Mouse (Mus musculus) heart, adult 18-20 months (tissue): Measurements from ENCODE around the gene Coa4. TPM values are rescaled to one million over a fixed set of nuclear protein-coding genes. Genes with fewer than 3 reads are reported as not detected.
"Not testable (repeated sequence)": the region's sequence is repeated elsewhere in the genome, so short reads cannot be mapped to it uniquely, and the experiment has no call there.

Experiments used
- DNase-seq, 2 experiments: peaks; one replicate each; pipeline ENCODE4 v3.0.0; 2021 to 2022; ENCODE audit warnings: mixed read lengths in 1 of 2
- total RNA-seq, 2 experiments: library from RNA; stranded (reverse); gene quantifications; 2 replicates each; pipeline ENCODE4 v1.2.3; 2021

Coa4 gene
- total RNA-seq, 2 experiments from 2014 or later = 16.2 to 17.6 TPM

DNA sequence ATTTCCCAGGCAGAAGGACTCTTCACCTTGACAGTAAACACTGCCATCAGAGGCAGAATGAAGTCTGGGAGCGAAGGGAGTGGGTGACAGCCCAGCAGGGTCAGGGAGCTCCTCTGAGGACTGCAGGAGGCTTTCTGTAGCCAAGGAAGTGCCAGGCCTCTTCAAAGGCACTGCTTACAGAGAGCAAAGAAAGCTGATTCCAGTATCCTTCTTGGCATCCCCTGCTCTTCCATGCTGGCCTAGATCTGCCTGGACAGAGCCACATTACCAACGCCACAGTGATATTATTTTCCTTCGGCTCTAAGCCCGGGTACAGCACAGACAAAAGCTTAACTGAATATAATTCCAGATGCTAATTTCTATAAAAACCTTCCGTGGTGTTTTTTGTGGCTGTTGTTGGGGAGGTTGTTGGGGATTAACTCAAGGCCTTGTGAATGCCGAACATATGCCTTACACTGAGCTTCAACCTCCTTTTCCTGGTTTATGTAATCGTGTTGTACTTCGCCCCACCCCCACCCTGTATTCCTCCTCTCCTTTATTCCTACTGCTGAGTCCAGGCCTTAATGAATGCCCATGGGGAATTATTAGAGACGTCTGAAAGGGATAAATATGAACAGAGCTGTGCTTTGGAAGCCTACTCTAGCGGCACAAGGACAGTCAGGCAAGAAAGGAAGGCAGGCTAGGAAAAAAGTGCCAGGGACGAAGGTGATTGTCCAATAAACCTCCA is 25.2 kb downstream of the Coa4 start:
- no peak for DNase-seq

DNA sequence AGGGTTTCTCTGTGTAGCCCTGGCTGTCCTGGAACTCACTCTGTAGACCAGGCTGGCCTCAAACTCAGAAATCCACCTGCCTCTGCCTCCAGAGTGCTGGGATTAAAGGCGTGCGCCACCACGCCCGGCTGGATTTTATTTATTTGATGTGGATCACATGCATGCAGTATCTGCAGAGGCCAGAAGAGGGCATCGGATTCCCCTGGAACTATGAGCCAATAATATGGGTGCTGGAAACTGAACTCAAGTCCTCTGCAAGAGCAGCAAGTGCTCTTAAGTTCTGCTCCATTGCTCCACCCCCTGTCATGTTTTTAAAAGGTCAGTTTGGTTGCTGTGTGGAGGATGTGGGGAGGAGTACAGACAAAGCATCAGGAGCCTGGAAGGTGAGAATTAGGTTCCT is 30.4 kb downstream of the Coa4 start:
- not testable (repeated sequence) for DNase-seq

DNA sequence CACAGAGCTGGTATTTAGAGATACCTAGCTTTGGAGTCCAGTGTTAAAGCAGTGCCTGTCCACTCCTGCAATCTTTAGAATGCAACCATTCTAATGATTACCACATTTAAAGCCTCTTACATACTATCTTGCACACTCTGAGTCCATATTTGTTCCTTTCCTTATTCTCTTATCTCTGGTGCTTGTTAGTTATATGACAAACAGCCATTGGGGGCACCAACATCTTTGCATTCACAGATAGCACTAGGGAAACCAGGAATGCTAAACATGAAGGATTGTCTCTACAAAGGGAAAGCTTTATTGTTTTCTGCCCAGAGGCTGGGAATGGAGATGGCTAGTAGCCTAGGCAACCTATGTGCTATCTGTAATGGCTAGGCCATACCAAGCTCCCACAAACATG is 33.0 kb downstream of the Coa4 start:
- no peak for DNase-seq

DNA sequence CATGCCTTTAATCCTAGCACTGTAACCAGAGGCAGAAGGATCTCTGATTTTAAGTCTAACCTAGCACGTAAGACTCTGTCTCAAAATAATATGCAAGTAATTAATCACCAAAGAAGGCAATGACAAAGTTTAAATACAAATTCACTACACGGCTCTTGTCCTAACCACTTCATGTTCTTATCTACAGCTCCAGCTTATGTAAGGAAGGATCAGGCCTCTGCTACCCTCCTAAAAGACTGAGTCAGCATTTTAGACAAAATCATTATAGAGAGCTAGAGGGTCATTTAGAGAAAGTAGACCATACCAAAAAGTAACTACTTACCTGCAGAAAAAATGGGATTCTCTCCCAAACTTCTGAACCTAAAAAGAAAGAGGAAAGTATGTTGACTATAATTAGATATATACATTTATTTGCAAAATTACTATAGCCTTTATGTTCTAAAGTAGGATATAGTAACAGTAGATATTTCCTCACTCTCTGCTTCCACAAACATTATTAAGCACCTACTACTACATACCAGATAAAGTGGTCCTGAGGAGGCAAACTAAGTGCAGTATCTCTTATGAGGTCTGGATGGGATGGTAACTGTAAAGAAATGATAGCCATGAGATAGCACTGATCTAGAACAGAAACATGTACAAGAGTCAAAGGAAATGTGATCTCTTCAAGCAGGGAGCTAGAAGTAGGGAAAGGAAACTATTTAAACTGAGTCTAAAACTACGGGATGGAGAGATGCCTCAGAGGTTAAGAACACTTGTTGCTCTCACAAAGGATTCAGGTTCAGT is 34.3 kb downstream of the Coa4 start:
- DNase-seq = no peak

DNA sequence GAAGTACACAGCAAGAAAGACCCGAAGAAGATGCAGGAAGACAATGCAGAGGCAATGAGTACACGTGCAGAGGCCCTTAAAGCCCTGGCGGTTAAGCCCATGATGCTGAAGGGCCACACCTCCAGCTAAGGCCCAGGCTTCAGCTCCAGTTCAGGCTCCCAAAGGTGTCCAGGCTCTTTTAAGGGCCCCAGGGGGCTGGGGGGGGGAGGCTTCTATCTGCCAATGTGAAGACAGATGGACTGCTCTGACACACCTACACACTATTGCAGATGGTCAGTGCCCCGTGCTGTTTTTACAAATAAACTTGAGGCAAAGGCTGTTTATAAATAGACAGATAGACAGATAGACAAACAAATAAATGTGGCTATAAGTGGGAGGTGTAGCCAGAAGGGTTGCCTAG is 35.2 kb downstream of the Coa4 start:
- no peak for DNase-seq

DNA sequence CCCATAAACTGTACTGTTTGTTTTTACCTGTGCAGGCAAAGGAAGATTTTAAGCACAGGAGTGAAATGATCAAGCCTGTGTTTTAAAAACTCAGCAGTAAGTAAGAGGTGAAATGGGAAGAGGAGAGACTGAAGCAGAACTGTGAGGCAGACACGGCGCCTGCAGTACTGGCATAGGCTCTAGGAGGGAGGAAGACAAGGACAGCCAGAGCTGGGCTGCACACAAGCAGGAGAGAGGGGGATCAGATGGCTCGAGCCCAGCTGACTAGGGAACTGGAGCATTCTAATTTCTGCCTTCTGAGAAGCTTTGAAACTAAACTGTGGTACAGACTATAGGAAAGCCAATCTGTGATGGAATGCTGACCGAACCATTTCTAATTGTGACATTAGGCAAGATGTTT is 35.8 kb downstream of the Coa4 start:
- DNase-seq = no peak

DNA sequence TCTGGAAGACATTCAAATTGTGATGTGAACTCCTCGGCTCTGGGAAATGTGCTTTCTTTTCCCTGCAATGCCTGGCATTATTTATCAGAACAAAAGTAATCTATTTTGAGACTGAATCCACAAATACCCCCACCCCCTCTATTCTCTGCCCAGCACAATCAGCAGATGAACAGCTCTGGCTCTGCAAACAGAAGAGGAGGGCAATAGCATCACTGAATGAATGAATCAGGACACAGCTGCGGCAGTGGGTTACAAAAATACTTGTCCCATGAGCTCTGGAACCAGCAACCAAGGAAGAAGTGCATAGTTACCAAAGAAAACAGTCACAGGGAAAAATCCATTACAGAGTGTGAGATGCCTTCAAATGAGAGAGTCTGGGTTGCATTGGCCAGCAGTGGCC is 41.9 kb downstream of the Coa4 start:
- no peak for DNase-seq

DNA sequence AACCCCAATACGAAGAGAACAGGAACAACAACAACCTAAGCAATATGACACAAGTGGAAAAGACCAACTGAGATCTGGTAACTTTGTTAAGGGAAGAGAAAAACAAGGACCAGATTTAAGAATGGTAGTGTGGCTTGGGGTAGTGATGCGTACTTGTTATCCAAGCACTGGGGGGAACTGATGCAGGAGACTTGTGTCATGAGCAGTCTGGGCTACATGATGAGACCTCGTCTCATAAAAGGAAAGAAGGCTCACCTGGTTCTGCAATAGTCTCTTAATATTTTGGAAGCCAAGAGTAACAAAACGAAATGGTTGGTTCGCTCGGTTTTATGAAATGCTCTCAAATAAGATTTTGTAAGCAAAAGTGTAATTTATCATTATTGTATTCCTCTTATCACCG is 45.4 kb downstream of the Coa4 start:
- no peak for DNase-seq

DNA sequence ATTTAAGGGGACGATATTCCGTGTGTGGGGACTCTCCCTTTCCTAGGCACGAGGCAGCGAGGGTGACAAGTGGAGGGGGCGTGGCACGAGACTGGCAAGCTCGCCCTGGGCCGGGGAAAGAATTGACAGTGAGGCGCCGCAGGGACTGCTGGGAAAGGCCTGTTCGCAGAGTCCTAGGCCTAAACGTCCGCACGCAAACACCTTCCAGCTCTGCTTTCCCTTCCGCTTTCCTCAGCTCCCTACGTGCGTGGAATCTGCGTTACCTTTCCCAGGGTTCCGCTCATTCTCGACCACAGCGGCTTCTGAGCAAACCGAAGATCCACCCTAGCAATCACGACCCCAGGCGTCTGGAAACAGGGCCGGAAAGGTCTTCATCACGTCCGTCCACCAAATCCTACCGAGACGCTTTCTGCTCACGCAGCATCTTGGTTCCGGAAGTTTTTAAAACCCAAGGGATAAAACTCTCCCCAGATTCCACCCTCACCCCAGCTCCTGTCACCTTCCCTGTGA is 45.9 kb downstream of the Coa4 start:
- DNase-seq = peak; percentile 92 to 96

DNA sequence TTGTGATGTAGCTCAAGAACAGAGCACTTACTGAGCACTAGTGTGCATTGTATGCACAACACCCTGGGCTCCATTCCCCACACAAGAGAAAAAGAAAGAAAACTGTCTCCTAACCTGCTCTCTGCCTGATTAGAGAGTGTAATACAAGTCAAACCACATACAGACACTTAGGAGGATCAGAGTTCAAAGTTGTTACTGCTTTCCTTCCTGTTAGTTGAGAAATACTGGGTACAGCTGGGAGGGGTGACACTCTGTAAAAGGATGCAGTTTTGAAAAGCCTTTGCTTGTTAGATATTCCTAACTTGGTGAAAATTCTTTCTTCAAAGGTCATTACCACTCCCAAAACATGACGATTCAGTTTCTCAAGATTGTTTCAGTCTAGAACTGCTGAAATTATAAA is 52.9 kb downstream of the Coa4 start:
- no peak for DNase-seq

Other genes starting within 250 kb of the Coa4 start
- gene C2cd3, start 164.8 kb upstream of the Coa4 start, total RNA-seq = 10 to 100 TPM in 1 of 2 experiments, 1 to 10 TPM in 1; 7.4 to 10.6 TPM
- 10 to 100 TPM; 34.7 to 35.4 TPM for gene Ppme1, start 164.8 kb upstream of the Coa4 start, total RNA-seq
- gene Ucp3, start 64.1 kb upstream of the Coa4 start, total RNA-seq = 10 to 100 TPM; 15.7 to 43.8 TPM
- 100 to 1,000 TPM; 255 to 377 TPM for gene Ucp2, start 43.7 kb upstream of the Coa4 start, total RNA-seq
- under 1 TPM in 1 of 2 experiments, not detected in 1; 0.18 TPM for gene Dnajb13, start 22.1 kb upstream of the Coa4 start, total RNA-seq
- gene Rab6a, start 70.3 kb downstream of the Coa4 start, total RNA-seq = 10 to 100 TPM; 60.2 to 63.9 TPM
- gene Mrpl48, start 71.2 kb downstream of the Coa4 start, total RNA-seq = 10 to 100 TPM; 63.9 to 78.5 TPM
- gene Plekhb1, start 125.3 kb downstream of the Coa4 start, total RNA-seq = 1 to 10 TPM; 2.5 to 3.2 TPM
- gene Fam168a, start 169.6 kb downstream of the Coa4 start, total RNA-seq = 10 to 100 TPM; 35.2 to 39.8 TPM